ENCODE assay signal across 11 mouse cellular contexts in genomic region chr7:118252979-118253378, GRCm38 (mm10). TPM values are rescaled to one million over a fixed set of nuclear protein-coding genes. Genes with fewer than 3 reads are reported as not detected.
DNase-seq lines count a peak whose midpoint lies in the region; TF ChIP-seq lines count a peak whose summit lies in the region.
"Had no signal": no experiment of that assay in that cellular context is flagged by ENCODE, and none has a peak within 500 bp of the region (broad histone marks: within the 10 kb centered on the region; RNA-seq: fewer than 3 reads in every experiment).

No protein-coding gene starts in this region.

- no peaks in the 10 kb centered on the region for H3K36me3 ChIP-seq in embryonic facial prominence, embryonic 10.5 days (replicated peaks)
- H3K36me3 ChIP-seq in myocyte (ENCODE audit: control insufficient read depth, insufficient read depth): no peaks in the 10 kb centered on the region
- H3K36me3 ChIP-seq: embryonic facial prominence, embryonic 15.5 days; midbrain, embryonic 15.5 days had no signal

- peaks cover 23% of the 10 kb centered on the region for H3K4me1 ChIP-seq in embryonic facial prominence, embryonic 10.5 days

- no peaks in the 10 kb centered on the region for H3K9me3 ChIP-seq in embryonic facial prominence, embryonic 10.5 days
- H3K9me3 ChIP-seq: embryonic facial prominence, embryonic 15.5 days; midbrain, embryonic 15.5 days had no signal

- H3K79me2 ChIP-seq in myocyte (ENCODE audit: control insufficient read depth, insufficient read depth): no peaks in the 10 kb centered on the region

- no peak for TF ChIP-seq CTCF in layer of hippocampus, adult 2 months (conservative IDR thresholded peaks at IDR 0.05)

- 0 out of 2 replicates have a peak overlapping the region, but pooled peaks have one; percentile 5 for H3K27ac ChIP-seq in layer of hippocampus, adult 2 months
- peak overlapping the region; percentile 70; the same call in 1 of the 2 replicates for H3K27ac ChIP-seq in embryonic facial prominence, embryonic 10.5 days (replicated peaks)
- H3K27ac ChIP-seq: embryonic facial prominence, embryonic 15.5 days; midbrain, embryonic 15.5 days had no signal

- no peaks in the 10 kb centered on the region for H3K27me3 ChIP-seq in embryonic facial prominence, embryonic 10.5 days (replicated peaks; ENCODE audit: low read depth, poor library complexity, severe bottlenecking)
- no peaks in the 10 kb centered on the region for H3K27me3 ChIP-seq in myocyte (ENCODE audit: control insufficient read depth, insufficient read depth, insufficient read length)
- H3K27me3 ChIP-seq: embryonic facial prominence, embryonic 15.5 days; midbrain, embryonic 15.5 days had no signal

- H3K4me2 ChIP-seq in myocyte (ENCODE audit: low read depth): peak overlapping the region; percentile 85
- H3K4me2 ChIP-seq: embryonic facial prominence, embryonic 15.5 days; midbrain, embryonic 15.5 days had no signal

- no peak for TF ChIP-seq POLR2A in myocyte (IDR thresholded peaks at IDR 0.05; ENCODE audit: insufficient read length, low read depth)

- DNase-seq in embryo, embryonic 10.5 days (ENCODE audit: low spot score): peak; percentile 9
- no peak for DNase-seq in embryo, embryonic 10 days (ENCODE audit: low spot score)
- no peak for DNase-seq in layer of hippocampus, adult 2 months (ENCODE audit: low spot score in 2 of 2)
- no peak for DNase-seq in layer of hippocampus, adult 11-12 months (ENCODE audit: low spot score)
- DNase-seq in embryonic facial prominence, embryonic 10.5 days (ENCODE audit: low spot score): peak; percentile 24
- no peak for DNase-seq in frontal cortex, postnatal 14 days (ENCODE audit: low spot score in 2 of 2)
- DNase-seq in frontal cortex, adult 2 months (ENCODE audit: extremely low spot score in 1 of 2, low spot score in 1 of 2): no peak
- DNase-seq: layer of hippocampus, postnatal 36 days had no signal

- H3ac ChIP-seq in myocyte (ENCODE audit: control insufficient read depth, insufficient read length): no peak overlapping the region

- no peak overlapping the region for H3K4me3 ChIP-seq in layer of hippocampus, adult 2 months
- no peak overlapping the region for H3K4me3 ChIP-seq in embryonic facial prominence, embryonic 10.5 days
- no peak overlapping the region for H3K4me3 ChIP-seq in myocyte
- H3K4me3 ChIP-seq: embryonic facial prominence, embryonic 15.5 days; midbrain, embryonic 15.5 days had no signal

- WGBS in embryonic facial prominence, embryonic 10.5 days: 50% methylated on average over 3 of the region's 3 CpGs

TF ChIP-seq in myocyte, 11 proteins besides CTCF, POLR2A, EP300 and RAD21:
- TF ChIP-seq TCF3 (IDR thresholded peaks at IDR 0.05; ENCODE audit: insufficient read length, low read depth) (no peak), MYOG (IDR thresholded peaks at IDR 0.05; ENCODE audit: control insufficient read depth in 1 of 3, insufficient read depth in 1 of 3, insufficient read length in 2 of 3, low read depth in 2 of 3) (no peak), USF1 (IDR thresholded peaks at IDR 0.05; ENCODE audit: low read depth) (no peak), MAX (IDR thresholded peaks at IDR 0.05; ENCODE audit: low read depth) (no peak), MYOD1 (IDR thresholded peaks at IDR 0.05; ENCODE audit: control insufficient read depth in 1 of 3, insufficient read length in 2 of 3, low read depth in 2 of 3) (no peak), CEBPB (IDR thresholded peaks at IDR 0.05; ENCODE audit: insufficient read depth, poor library complexity, severe bottlenecking) (no peak), POLR2AphosphoS2 (IDR thresholded peaks at IDR 0.05; ENCODE audit: insufficient read length, low read depth) (no peak)

RNA-seq across cellular contexts. Expression of gene Smg1, which starts 9.5 kb away (rescaled TPM):
- 10 to 100 TPM; 81.6 to 91.1 TPM for total RNA-seq in layer of hippocampus, adult 2 months (2021)
- 19.3 and 21.8 TPM in 2 replicates for polyA plus RNA-seq in embryonic facial prominence, embryonic 10.5 days (2016; fragmentation: Nextera tagmentation; extraction: Ambion mirVana)
- polyA plus RNA-seq in myocyte (2012; fragmentation: generic; extraction: Trizol): 7.9 TPM
- 47.3 and 68.9 TPM in 2 replicates for polyA plus RNA-seq in frontal cortex, adult 2 months (2012; rRNA removed)

Comparison
In these comparisons a context has a peak if more than half of its experiments do, and no peak if none do; other contexts are left out.
1. DNase-seq: peak in embryo, embryonic 10.5 days (single experiment) and embryonic facial prominence, embryonic 10.5 days (single experiment); none in embryo, embryonic 10 days (single experiment), layer of hippocampus, adult 2 months (0 of 2), layer of hippocampus, adult 11-12 months (single experiment), frontal cortex, postnatal 14 days (0 of 2) and frontal cortex, adult 2 months (0 of 2).